Mouse (Mus musculus) midbrain, postnatal 0 days (tissue): Measurements from ENCODE around the gene AC161166.1. TPM values are rescaled to one million over a fixed set of nuclear protein-coding genes. Genes with fewer than 3 reads are reported as not detected.
"Not testable (repeated sequence)": the region's sequence is repeated elsewhere in the genome, so short reads cannot be mapped to it uniquely, and the experiment has no call there.

Experiments
- ATAC-seq: fragments of 200-750 bp; cut with Nextera tagmentation; 2 replicates; pipeline ENCODE4 v1.8.0; 2017; ENCODE audit warnings: moderate number of reproducible peaks, mild to moderate bottlenecking, moderate TSS enrichment, moderate library complexity; ENCODE audit not compliant: low FRiP score
- DNase-seq: peaks from one replicate; pipeline ENCODE4 v3.0.0-alpha.2; 2015; ENCODE audit warnings: low spot score
- H3K27ac ChIP-seq: fragments of 300-500 bp; sonication (generic); 2 replicates; pipeline ENCODE4 v1.5.1; 2014; ENCODE audit warnings: low read depth, mild to moderate bottlenecking, low read length, mixed read lengths
- H3K27me3 ChIP-seq: fragments of 300-500 bp; sonication (generic); 2 replicates; pipeline ENCODE4 v1.6.1; 2014; ENCODE audit warnings: low read length, control low read depth, mixed read lengths; ENCODE audit not compliant: insufficient read depth
- H3K36me3 ChIP-seq: fragments of 300-500 bp; sonication (generic); 2 replicates; pipeline ENCODE4 v1.6.1; 2014; ENCODE audit warnings: low read length, control low read depth, mixed read lengths; ENCODE audit not compliant: insufficient read depth
- H3K4me1 ChIP-seq: fragments of 300-500 bp; sonication (generic); 2 replicates; pipeline ENCODE4 v1.6.1; 2014; ENCODE audit warnings: mild to moderate bottlenecking, control low read depth, antibody characterized with exemption, low read length, mixed read lengths; ENCODE audit not compliant: insufficient read depth
- H3K4me2 ChIP-seq: fragments of 300-500 bp; sonication (generic); 2 replicates; pipeline ENCODE4 v1.6.1; 2014; ENCODE audit warnings: low read depth, mild to moderate bottlenecking, low read length, mixed read lengths; ENCODE audit not compliant: poor library complexity, severe bottlenecking
- H3K4me3 ChIP-seq: fragments of 300-500 bp; sonication (generic); 2 replicates; pipeline ENCODE4 v1.5.1; 2014; ENCODE audit warnings: low read depth, mild to moderate bottlenecking, low read length, moderate library complexity
- H3K9ac ChIP-seq: fragments of 300-500 bp; sonication (generic); replicated peaks from 2 replicates; pipeline ENCODE4 v1.6.1; 2014; ENCODE audit warnings: mild to moderate bottlenecking, low read length, moderate library complexity, mixed read lengths; ENCODE audit not compliant: poor library complexity, severe bottlenecking
- H3K9me3 ChIP-seq: fragments of 300-500 bp; sonication (generic); 2 replicates; pipeline ENCODE4 v1.6.1; 2016; ENCODE audit warnings: low read length, control low read depth
- CTCF ChIP-seq: IDR thresholded peaks from 2 replicates; pipeline ENCODE4 v1.5.1; 2016; ENCODE audit warnings: antibody characterized with exemption, mild to moderate bottlenecking
- WGBS: fragments of 180-500 bp; shearing (Covaris S2); extraction: QIAGEN DNeasy Blood & Tissue Kit; methylation state at CpG from one replicate; pipeline ENCODE4 v1.1.7; 2014; 5-methylcytosine and 5-hydroxymethylcytosine counted together
- polyA plus RNA-seq: library from polyadenylated mRNA; unstranded; fragments of >200 nt; fragmentation: Nextera tagmentation; extraction: Ambion mirVana; gene quantifications from 2 replicates; pipeline ENCODE4 v1.2.1, GENCODE M21; 2015
- total RNA-seq: library from RNA; depleted of rRNA; stranded (reverse); fragments of >200 nt; gene quantifications from 2 replicates; pipeline ENCODE4 v1.2.3, GENCODE M21; 2014

AC161166.1 gene
- total and polyA plus RNA-seq, 2 experiments from 2014 or later = 0.78 TPM; not detected in 1

GRCm38 (mm10) chr7:24523723-24524122, 11.5 kb upstream of the AC161166.1 start:
- H3K4me1 ChIP-seq = no peaks in the 10 kb centered on the region
- 87% methylated on average over 6 of the region's 6 CpGs for WGBS
- H3K27me3 ChIP-seq = no peaks in the 10 kb centered on the region
- TF ChIP-seq CTCF = no peak
- H3K4me3 ChIP-seq = no peak overlapping the region
- H3K9me3 ChIP-seq = no peaks in the 10 kb centered on the region
- H3K4me2 ChIP-seq = no peak overlapping the region
- no peak overlapping the region for H3K27ac ChIP-seq
- ATAC-seq (no peak), DNase-seq (no peak)
- H3K36me3 ChIP-seq = 0 out of 2 replicates have a peak, but pooled peaks cover under 1% of the 10 kb centered on the region
- no peak overlapping the region for H3K9ac ChIP-seq

- no peak for DNase-seq
- 56% methylated on average over 5 of the region's 5 CpGs for WGBS
- Histone ChIP-seq H3K27me3 (no peaks in the 10 kb centered on the region), H3K4me2 (no peak overlapping the region), H3K4me1 (no peaks in the 10 kb centered on the region), H3K27ac (no peak overlapping the region), H3K9ac (no peak overlapping the region), H3K9me3 (no peaks in the 10 kb centered on the region), H3K36me3 (0 out of 2 replicates have a peak, but pooled peaks cover 4% of the 10 kb centered on the region), H3K4me3 (no peak overlapping the region)
- no peak for ATAC-seq
- no peak for TF ChIP-seq CTCF
Measured at GRCm38 (mm10) chr7:24522805-24523204, 10.6 kb upstream of the AC161166.1 start.

GRCm38 (mm10) chr7:24520054-24520453, 7.8 kb upstream of the AC161166.1 start:
- not testable (repeated sequence) for DNase-seq, H3K27ac ChIP-seq, H3K4me3 ChIP-seq, H3K4me1 ChIP-seq, H3K4me2 ChIP-seq, H3K9me3 ChIP-seq, ATAC-seq, H3K9ac ChIP-seq, H3K27me3 ChIP-seq
- H3K36me3 ChIP-seq = peaks cover 20% of the 10 kb centered on the region
- 86% methylated on average over 10 of the region's 10 CpGs for whole genome bisulfite sequencing

- H3K4me3 ChIP-seq = no peak overlapping the region
- no peak for DNase-seq
- no peak overlapping the region for H3K9ac ChIP-seq
- no peak overlapping the region for H3K27ac ChIP-seq
- H3K9me3 ChIP-seq = no peaks in the 10 kb centered on the region
- WGBS = 21% methylated on average over 3 of the region's 3 CpGs
- H3K36me3 ChIP-seq = peaks cover 24% of the 10 kb centered on the region
- ATAC-seq = no peak
- H3K4me1 ChIP-seq = no peaks in the 10 kb centered on the region
- TF ChIP-seq CTCF = no peak
- no peaks in the 10 kb centered on the region for H3K27me3 ChIP-seq
- no peak overlapping the region for H3K4me2 ChIP-seq
Measured at GRCm38 (mm10) chr7:24519130-24519529, 6.9 kb upstream of the AC161166.1 start.

- no peak overlapping the region for H3K9ac ChIP-seq
- H3K9me3 ChIP-seq = no peaks in the 10 kb centered on the region
- peak overlapping the region; percentile 51 for H3K27ac ChIP-seq
- H3K4me1 ChIP-seq = no peaks in the 10 kb centered on the region
- peak; percentile 62 for DNase-seq
- H3K27me3 ChIP-seq = no peaks in the 10 kb centered on the region
- TF ChIP-seq CTCF = no peak
- 39% methylated on average over 6 of the region's 6 CpGs for WGBS
- no peak for ATAC-seq
- H3K4me3 ChIP-seq = no peak overlapping the region
- H3K4me2 ChIP-seq = no peak overlapping the region
- H3K36me3 ChIP-seq = peaks cover 25% of the 10 kb centered on the region
Measured at GRCm38 (mm10) chr7:24517654-24518053, 5.4 kb upstream of the AC161166.1 start.

- H3K4me1 ChIP-seq = no peaks in the 10 kb centered on the region
- no peak overlapping the region for H3K9ac ChIP-seq
- H3K9me3 ChIP-seq = no peaks in the 10 kb centered on the region
- H3K4me2 ChIP-seq = no peak overlapping the region
- H3K27ac ChIP-seq = peak overlapping the region; percentile 43; the same call in 1 of the 2 replicates
- H3K36me3 ChIP-seq = peaks cover 30% of the 10 kb centered on the region
- DNase-seq (no peak), ATAC-seq (no peak)
- 33% methylated on average over 5 of the region's 5 CpGs for WGBS
- H3K27me3 ChIP-seq = no peaks in the 10 kb centered on the region
- no peak overlapping the region for H3K4me3 ChIP-seq
- TF ChIP-seq CTCF = no peak
Measured at GRCm38 (mm10) chr7:24517077-24517476, 4.8 kb upstream of the AC161166.1 start.
